Mouse (Mus musculus): Measurements from ENCODE around the gene Gm853.

DNA sequence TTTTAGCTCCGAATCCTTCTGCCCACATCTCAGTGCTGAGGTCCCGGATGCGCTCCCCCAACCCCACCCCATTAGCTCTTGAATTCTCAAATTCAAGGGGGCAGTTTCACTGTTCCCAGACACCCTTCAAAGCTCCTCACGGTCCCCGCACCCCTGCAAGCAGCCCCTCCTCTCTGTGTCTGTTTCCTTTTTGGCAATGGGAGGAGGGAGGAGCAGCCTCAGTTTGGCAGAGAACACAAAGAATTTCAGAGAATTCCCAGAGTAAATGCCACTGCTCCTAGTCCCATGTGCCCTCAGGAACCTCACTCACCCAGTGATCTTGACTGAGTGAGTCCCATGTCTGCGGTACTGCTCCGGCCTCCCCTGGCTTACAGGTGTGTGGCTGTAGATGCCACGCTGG is 55.6 kb downstream of the Gm853 start:
- TF ChIP-seq CTCF (IDR thresholded peaks at IDR 0.05; ENCODE audit: low read depth, low read length) (no peak), GATA1 (IDR thresholded peaks at IDR 0.05; ENCODE audit: borderline replicate concordance, low read length) (no peak), POLR2AphosphoS5 (IDR thresholded peaks at IDR 0.05; ENCODE audit: insufficient replicate concordance, low read depth, low read length) (no peak), TAL1 (conservative IDR thresholded peaks at IDR 0.05; ENCODE audit: low read depth, low read length) (no peak)
